Mouse (Mus musculus): ENCODE results near the gene Cpa1. TPM values are rescaled to one million over a fixed set of nuclear protein-coding genes. Genes with fewer than 3 reads are reported as not detected.
A peak's percentile ranks its signal among the peaks of the same experiment; 100 is the strongest.

Gene Cpa1
- polyA plus RNA-seq, 1 experiment from 2014 or later: 0.38 TPM

DNA sequence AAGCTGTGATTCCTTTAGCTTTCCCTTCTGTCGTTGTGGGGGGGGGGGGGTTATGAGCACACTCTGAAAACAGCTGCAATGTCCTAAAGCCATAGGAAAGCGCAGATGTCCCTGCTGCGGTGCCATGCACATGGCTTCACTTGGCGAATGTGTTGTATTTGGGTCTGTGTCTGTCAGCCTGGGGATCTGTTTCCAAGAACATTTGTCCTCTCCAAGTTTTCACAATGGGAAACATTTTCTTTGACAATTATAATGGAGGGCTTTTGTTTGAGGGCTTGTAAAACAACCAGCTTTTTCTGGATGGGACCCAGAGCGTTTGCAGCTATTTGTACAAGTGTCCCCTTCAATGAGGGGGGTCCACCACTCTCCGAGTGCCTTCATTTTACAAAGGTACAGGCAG lies 24.8 kb upstream of the Cpa1 start:
- Histone ChIP-seq H3K27ac (peak overlapping the region; percentile 91; the same call in 1 of the 2 replicates), H3K9me3 (replicated peaks) (no peaks in the 10 kb centered on the region), H3K4me3 (no peak overlapping the region), H3K27me3 (ENCODE audit: low read depth, poor library complexity, severe bottlenecking) (no peaks in the 10 kb centered on the region), H3K4me1 (peaks cover 74% of the 10 kb centered on the region), H3K36me3 (no peaks in the 10 kb centered on the region)
- no peak for DNase-seq (ENCODE audit: low spot score)
- WGBS: 88% methylated on average over 6 of the region's 6 CpGs

DNA sequence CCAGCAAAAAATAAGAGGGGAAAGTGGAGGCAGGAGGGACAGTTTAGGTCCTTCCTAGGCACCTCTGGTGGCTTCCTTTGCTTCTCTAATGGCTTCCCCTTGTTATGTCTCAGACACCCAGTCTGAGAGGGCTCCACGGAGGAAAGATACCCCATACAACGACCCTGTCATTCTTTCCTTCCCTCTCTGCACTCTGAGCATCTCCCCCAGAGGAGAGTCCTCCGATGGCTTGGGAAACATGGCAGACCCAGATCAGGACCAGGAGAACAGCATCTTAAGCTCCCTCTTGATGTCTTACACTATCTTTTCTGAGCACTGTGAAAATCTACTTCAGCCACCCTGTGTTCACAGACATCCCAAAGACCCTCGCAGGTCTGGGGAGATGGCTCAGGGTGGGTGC lies 23.3 kb upstream of the Cpa1 start:
- Histone ChIP-seq H3K4me1 (peaks cover 88% of the 10 kb centered on the region), H3K27ac (peak overlapping the region; percentile 91), H3K9me3 (replicated peaks) (no peaks in the 10 kb centered on the region), H3K4me3 (peak overlapping the region; percentile 40), H3K27me3 (ENCODE audit: low read depth, poor library complexity, severe bottlenecking) (no peaks in the 10 kb centered on the region), H3K36me3 (no peaks in the 10 kb centered on the region)
- no peak for DNase-seq (ENCODE audit: low spot score)
- 16% methylated on average over 4 of the region's 4 CpGs for WGBS

DNA sequence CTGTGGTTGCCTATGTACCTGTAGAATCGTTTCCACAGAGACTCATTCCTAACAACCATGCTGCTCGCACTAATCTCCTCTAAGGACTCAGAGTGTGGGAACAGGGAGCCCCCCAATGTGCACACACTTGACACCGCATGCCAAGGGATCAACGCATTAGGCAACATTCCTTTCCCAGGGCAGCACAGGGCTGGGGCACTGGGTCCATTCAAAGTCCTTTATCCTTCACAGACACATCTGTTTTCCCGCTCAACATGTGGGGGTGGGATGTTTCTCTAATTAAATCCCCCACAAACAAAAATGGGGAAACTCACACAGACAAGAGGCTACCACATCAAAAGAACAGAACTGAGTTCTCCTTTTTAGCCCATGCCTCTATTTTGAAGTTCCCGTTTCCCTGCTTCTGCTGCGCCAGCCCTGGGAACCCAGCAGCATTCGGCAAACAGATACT lies 22.5 kb upstream of the Cpa1 start:
- Histone ChIP-seq H3K27me3 (ENCODE audit: low read depth, poor library complexity, severe bottlenecking) (no peaks in the 10 kb centered on the region), H3K27ac (peak overlapping the region; percentile 91), H3K4me3 (peak overlapping the region; percentile 40), H3K36me3 (no peaks in the 10 kb centered on the region), H3K4me1 (peaks cover 90% of the 10 kb centered on the region), H3K9me3 (replicated peaks) (no peaks in the 10 kb centered on the region)
- 2% methylated on average over 8 of the region's 8 CpGs for WGBS
- DNase-seq (ENCODE audit: low spot score): peak; percentile 64

DNA sequence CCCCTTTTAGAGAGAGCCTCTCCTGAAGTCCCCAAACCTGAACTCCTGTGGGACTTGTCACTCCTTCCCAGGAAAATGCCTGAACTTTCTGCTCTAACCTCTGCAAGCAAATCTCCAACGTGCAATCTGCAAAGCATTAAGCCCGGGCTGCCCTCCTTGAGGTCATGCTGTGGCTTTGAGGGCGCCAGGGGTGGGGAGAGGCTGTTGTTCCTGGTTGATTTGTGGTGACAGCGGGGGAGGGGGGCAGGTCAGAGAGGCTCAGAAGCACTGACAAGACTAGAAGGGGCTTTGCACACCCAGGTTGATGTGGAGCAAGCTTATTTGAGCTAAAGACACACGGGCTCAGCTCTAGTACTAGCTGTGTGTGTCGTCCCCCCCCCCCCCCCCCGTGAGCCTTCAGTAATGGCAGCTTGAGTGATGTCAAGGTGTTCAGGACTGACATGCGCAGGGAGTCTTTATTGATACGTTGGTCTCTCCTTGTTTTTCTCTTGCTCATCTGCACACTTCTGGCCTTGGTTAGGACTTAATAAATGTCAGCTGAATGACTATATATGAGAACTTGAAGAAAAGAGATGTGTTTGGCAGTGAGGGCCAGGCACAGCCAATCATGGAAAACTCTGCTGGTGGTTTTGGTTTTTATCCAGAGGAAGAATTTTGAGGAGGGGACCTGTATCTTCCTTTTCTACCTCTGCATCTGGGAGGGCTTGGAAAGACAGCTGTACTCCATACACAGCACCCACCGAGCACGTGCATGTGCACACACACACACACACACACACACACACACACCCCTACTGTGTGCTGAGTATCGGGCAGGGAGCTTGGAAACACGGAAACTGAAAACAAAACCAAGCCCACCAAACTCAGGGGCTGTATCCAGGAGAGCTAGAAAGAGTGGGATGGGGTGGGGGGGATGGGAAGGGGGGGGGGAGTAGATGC lies 21.7 kb upstream of the Cpa1 start:
- H3K9me3 ChIP-seq (replicated peaks): no peaks in the 10 kb centered on the region
- H3K27ac ChIP-seq: peak overlapping the region; percentile 91
- WGBS: 2% methylated on average over 13 of the region's 13 CpGs
- peak overlapping the region; percentile 40 for H3K4me3 ChIP-seq
- no peaks in the 10 kb centered on the region for H3K27me3 ChIP-seq (ENCODE audit: low read depth, poor library complexity, severe bottlenecking)
- H3K36me3 ChIP-seq: no peaks in the 10 kb centered on the region
- DNase-seq (ENCODE audit: low spot score): peak; percentile 90
- peaks cover 82% of the 10 kb centered on the region for H3K4me1 ChIP-seq

DNA sequence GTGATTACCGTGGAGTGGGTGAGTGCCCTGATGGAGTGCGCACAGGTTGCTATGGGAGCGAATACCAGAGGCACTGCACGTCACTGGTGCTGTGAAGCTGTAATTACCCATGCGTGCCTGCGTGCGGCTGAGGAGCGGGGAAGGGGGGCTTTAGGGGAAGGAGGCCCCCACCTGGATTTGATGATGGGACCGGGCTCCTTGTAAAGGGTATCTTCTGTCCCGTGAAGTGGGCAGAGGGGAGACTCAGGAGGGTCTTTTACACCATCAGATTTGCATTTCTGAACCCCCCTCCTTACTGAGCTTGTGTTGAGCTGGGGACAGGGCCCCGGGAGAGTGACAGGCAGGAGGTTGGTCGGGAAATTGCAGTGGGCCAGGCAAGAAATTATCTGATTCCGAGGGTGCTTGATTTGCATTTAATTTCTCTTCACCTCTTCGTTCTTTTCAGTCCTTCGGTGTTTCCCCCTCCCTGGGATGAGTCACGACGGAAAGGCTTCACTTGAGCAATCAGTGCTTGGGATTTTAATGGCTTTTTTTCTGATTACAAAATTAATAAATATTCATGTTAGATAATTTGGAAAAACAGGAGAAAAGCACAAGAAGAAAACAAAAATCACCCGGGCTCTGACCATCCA lies 20.9 kb upstream of the Cpa1 start:
- no peaks in the 10 kb centered on the region for H3K36me3 ChIP-seq
- H3K4me3 ChIP-seq: peak overlapping the region; percentile 40
- peak overlapping the region; percentile 91 for H3K27ac ChIP-seq
- peak; percentile 74 for DNase-seq (ENCODE audit: low spot score)
- H3K4me1 ChIP-seq: peaks cover 79% of the 10 kb centered on the region
- H3K27me3 ChIP-seq (ENCODE audit: low read depth, poor library complexity, severe bottlenecking): no peaks in the 10 kb centered on the region
- WGBS: 4% methylated on average over 18 of the region's 18 CpGs
- no peaks in the 10 kb centered on the region for H3K9me3 ChIP-seq (replicated peaks)

DNA sequence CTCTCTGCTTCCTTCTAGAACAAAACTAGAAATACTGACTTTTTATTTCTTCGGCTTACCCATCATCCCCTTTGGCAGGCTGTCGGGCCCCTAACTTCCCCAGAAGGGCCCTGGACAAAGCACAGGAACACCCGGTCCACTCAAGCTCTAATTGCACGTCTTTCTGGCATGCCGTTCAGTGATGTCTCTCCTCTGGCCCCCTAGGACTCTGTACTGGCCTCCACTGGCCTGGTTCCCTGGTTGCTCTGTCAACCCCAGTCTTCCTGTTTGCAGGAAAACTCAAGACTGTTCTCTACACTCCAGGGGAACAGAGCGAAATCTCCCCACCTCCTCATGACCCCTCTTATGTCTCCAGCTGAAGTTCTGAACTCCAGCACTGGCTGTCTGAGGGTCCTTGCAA lies 20.3 kb upstream of the Cpa1 start:
- no peak for DNase-seq (ENCODE audit: low spot score)
- H3K4me3 ChIP-seq: no peak overlapping the region
- WGBS: 37% methylated on average over 6 of the region's 6 CpGs
- H3K9me3 ChIP-seq (replicated peaks): no peaks in the 10 kb centered on the region
- H3K27ac ChIP-seq: peak overlapping the region; percentile 91
- H3K27me3 ChIP-seq (ENCODE audit: low read depth, poor library complexity, severe bottlenecking): no peaks in the 10 kb centered on the region
- H3K4me1 ChIP-seq: peaks cover 76% of the 10 kb centered on the region
- no peaks in the 10 kb centered on the region for H3K36me3 ChIP-seq

DNA sequence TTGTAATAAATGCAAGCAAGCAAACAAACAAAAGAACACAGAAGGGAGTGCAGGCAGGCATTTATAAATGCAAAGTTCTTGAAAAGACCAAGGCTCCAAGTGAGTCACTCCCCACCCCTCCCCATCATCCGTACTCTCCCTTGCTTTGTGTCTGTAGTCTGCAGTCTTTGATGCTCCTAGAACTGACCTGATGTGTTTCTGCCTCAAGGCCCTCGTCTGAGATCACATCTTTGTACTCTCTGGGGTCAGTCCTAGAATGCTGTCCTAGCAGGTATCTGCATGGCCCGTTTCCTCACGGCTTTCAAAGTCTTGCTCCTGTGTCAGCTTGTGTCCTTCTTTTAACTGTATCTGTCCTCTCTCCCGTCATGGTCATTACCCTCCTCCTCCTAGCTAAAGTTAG lies 19.4 kb upstream of the Cpa1 start:
- Histone ChIP-seq H3K27me3 (ENCODE audit: low read depth, poor library complexity, severe bottlenecking) (no peaks in the 10 kb centered on the region), H3K9me3 (replicated peaks) (no peaks in the 10 kb centered on the region), H3K4me3 (no peak overlapping the region), H3K4me1 (peaks cover 69% of the 10 kb centered on the region), H3K27ac (peak overlapping the region; percentile 91), H3K36me3 (no peaks in the 10 kb centered on the region)
- no peak for DNase-seq (ENCODE audit: low spot score)
- 77% methylated on average over 5 of the region's 5 CpGs for WGBS

DNA sequence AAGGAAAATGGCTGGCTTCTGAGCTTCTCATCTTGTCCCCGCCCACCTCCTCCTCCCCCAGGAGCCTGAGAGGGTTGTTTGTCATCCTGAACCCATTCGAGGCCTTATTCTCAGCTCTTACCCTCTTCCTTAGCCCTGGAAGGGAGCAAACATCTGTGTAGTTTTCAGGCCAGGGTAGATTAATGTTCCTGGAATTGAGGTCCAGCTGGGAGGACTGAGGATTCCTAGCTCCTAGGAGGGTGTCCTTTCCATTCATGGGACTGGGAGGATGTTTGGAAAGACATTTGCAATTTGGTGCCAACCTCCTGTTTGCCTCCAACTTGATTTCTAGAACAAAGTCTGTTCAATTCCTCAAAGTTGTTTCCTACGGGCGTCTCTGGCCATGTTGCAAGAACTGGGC lies 18.4 kb upstream of the Cpa1 start:
- no peaks in the 10 kb centered on the region for H3K9me3 ChIP-seq (replicated peaks)
- peaks cover 65% of the 10 kb centered on the region for H3K4me1 ChIP-seq
- DNase-seq (ENCODE audit: low spot score): no peak
- no peaks in the 10 kb centered on the region for H3K36me3 ChIP-seq
- WGBS: 83% methylated on average over 4 of the region's 4 CpGs
- no peak overlapping the region for H3K4me3 ChIP-seq
- peak overlapping the region; percentile 91 for H3K27ac ChIP-seq
- H3K27me3 ChIP-seq (ENCODE audit: low read depth, poor library complexity, severe bottlenecking): no peaks in the 10 kb centered on the region

DNA sequence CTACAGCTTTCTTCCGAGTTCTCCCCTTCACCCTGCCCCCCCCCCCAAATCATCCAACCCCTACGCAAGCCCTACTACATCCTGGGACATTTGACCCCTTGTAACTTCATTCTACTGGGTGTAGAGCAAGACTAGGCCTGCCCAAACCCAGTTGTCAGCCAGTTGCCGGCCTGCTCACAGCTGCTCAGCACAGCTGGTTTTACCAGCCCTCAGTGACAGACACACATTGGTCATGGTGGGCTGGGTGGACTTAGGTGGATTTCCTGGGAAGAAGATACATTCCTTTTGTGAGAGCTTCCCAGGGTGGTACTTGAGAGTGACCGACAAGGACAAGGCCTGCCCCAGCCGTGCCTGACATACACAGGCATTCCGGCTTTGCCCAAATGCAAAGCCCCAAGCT lies 18.0 kb upstream of the Cpa1 start:
- Histone ChIP-seq H3K27ac (peak overlapping the region; percentile 91), H3K27me3 (ENCODE audit: low read depth, poor library complexity, severe bottlenecking) (no peaks in the 10 kb centered on the region), H3K4me1 (peaks cover 61% of the 10 kb centered on the region), H3K36me3 (no peaks in the 10 kb centered on the region), H3K9me3 (replicated peaks) (no peaks in the 10 kb centered on the region), H3K4me3 (no peak overlapping the region)
- WGBS: 80% methylated on average over 6 of the region's 6 CpGs
- no peak for DNase-seq (ENCODE audit: low spot score)

DNA sequence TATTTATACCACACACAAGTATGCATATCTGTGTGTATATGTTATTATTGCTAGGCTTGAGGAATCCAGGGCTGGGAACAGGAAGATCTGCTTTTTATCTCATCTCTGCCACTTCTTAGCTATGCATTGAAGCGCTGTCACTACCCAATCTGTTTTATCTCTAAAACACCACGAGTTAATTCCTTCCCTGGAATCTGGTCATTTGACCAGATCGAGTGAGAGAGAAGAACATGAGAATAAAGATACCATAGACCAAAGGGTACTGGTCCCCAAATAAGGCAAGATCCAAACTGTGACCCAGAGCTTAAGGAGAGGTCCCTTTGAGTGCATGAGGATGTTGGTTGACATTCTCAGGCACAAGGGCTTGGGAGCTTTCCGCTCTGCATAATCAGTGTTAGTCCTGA lies 17.0 kb upstream of the Cpa1 start:
- WGBS: 47% methylated on average over 4 of the region's 4 CpGs
- peaks cover 54% of the 10 kb centered on the region for H3K4me1 ChIP-seq
- no peak for DNase-seq (ENCODE audit: low spot score)
- H3K36me3 ChIP-seq: no peaks in the 10 kb centered on the region
- peak overlapping the region; percentile 27; the same call in 1 of the 2 replicates for H3K27ac ChIP-seq
- no peaks in the 10 kb centered on the region for H3K9me3 ChIP-seq (replicated peaks)
- H3K4me3 ChIP-seq: no peak overlapping the region
- H3K27me3 ChIP-seq (ENCODE audit: low read depth, poor library complexity, severe bottlenecking): no peaks in the 10 kb centered on the region

DNA sequence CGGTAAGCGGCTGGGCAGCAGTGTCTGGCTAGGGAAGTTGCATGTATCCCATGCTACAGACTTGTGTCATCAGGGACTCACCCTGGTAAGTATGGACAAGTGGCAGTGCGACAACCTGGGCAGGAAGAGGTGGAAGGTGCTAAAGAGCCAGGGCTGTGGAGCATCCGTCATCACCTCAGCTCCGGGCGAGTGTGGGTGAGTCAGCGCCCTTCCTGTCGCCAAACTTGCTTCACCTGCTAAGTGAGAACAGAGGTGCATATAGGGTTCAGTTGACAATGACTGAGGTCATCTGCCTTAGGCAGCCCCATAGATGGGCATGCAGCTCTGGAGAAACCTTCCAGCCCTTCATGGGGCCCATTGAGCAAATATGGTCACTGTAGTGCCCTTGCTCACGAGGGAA lies 14.3 kb upstream of the Cpa1 start:
- H3K27ac ChIP-seq: peak overlapping the region; percentile 73
- H3K9me3 ChIP-seq (replicated peaks): no peaks in the 10 kb centered on the region
- 90% methylated on average over 9 of the region's 9 CpGs for WGBS
- no peaks in the 10 kb centered on the region for H3K36me3 ChIP-seq
- no peak overlapping the region for H3K4me3 ChIP-seq
- no peak for DNase-seq (ENCODE audit: low spot score)
- peaks cover 45% of the 10 kb centered on the region for H3K4me1 ChIP-seq
- no peaks in the 10 kb centered on the region for H3K27me3 ChIP-seq (ENCODE audit: low read depth, poor library complexity, severe bottlenecking)

DNA sequence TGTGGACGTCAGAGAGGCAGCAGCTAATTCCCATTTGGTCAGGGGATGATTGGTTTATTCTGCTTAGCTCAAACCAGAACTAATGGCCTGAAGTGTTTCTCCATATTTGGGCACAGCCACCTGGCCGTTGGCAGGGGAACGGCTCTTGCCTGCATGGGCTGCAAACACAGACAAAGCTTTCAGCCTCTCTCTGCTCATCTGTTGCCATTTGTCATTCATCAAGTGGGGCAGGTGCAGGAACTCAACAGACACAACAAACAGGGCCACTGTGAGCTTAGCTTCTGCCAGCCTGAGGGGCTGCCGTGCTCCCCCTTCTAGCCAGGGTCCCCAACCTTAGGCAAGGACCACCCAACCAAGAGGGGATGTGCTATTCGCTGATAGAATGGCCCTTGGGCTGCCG lies 10.9 kb upstream of the Cpa1 start:
- no peaks in the 10 kb centered on the region for H3K27me3 ChIP-seq (ENCODE audit: low read depth, poor library complexity, severe bottlenecking)
- 38% methylated on average over 6 of the region's 6 CpGs for WGBS
- no peak for DNase-seq (ENCODE audit: low spot score)

DNA sequence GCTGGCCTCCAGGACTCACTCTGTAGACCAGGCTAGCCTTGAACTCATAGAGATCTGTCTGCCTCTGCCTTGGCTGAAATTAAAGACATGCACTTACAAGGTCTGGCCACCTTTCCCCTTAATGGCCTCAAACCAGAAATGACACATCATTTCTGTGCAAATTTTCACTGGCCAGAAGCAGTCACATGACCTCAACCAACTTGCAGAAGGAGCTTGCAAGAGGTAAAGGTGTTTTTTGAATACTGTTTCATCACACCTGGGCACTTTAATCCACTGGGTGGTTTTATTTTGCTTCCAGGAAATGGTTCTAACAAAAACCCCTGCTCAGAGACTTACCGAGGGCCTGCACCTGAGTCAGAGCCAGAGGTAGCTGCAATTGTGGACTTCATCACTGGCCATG lies 9.0 kb upstream of the Cpa1 start:
- peaks cover 52% of the 10 kb centered on the region for H3K4me1 ChIP-seq
- WGBS: 95% methylated on average over 1 of the region's 1 CpGs
- H3K4me3 ChIP-seq: no peak overlapping the region
- no peaks in the 10 kb centered on the region for H3K36me3 ChIP-seq
- no peak for DNase-seq (ENCODE audit: low spot score)
- H3K9me3 ChIP-seq (replicated peaks): no peaks in the 10 kb centered on the region
- peak overlapping the region; percentile 90; the same call in 1 of the 2 replicates for H3K27ac ChIP-seq
- no peaks in the 10 kb centered on the region for H3K27me3 ChIP-seq (ENCODE audit: low read depth, poor library complexity, severe bottlenecking)

More for the DNA sequence above, 10.9 kb upstream of the Cpa1 start:
- Histone ChIP-seq H3K27ac (peak overlapping the region; percentile 84), H3K36me3 (no peaks in the 10 kb centered on the region), H3K4me3 (no peak overlapping the region), H3K4me1 (peaks cover 51% of the 10 kb centered on the region), H3K9me3 (replicated peaks) (no peaks in the 10 kb centered on the region)
